Mouse (Mus musculus): ENCODE data around the gene Cd3d. TPM values are rescaled to one million over a fixed set of nuclear protein-coding genes. Genes with fewer than 3 reads are reported as not detected.

The Cd3d gene
- polyA plus RNA-seq, 1 experiment from 2014 or later: not detected

GRCm38 (mm10) chr9:45034526-45034925 lies 52.9 kb downstream of the Cd3d start:
- H3K9ac ChIP-seq (ENCODE audit: low read depth, low read length): no peak overlapping the region

More at GRCm38 (mm10) chr9:45034526-45034925, 52.9 kb downstream of the Cd3d start:
- ATAC-seq (ENCODE audit: low FRiP score): no peak
- Histone ChIP-seq H3K9me3 (ENCODE audit: control insufficient read depth, low read length) (no peaks in the 10 kb centered on the region), H3K4me2 (replicated peaks; ENCODE audit: low read depth, low read length) (no peak overlapping the region), H3K27ac (ENCODE audit: low read depth, low read length) (no peak overlapping the region), H3K4me1 (replicated peaks; ENCODE audit: control insufficient read depth, insufficient read depth, low read length) (no peaks in the 10 kb centered on the region), H3K27me3 (ENCODE audit: control insufficient read depth, insufficient read depth, low read length) (no peaks in the 10 kb centered on the region; the same call in 1 of the 2 replicates), H3K36me3 (ENCODE audit: control insufficient read depth, insufficient read depth, low read length) (no peaks in the 10 kb centered on the region), H3K4me3 (ENCODE audit: low read depth, low read length) (no peak overlapping the region)
- WGBS: 84% methylated on average over 3 of the region's 3 CpGs
- DNase-seq (ENCODE audit: low spot score): no peak

Other genes starting within 250 kb of the Cd3d start
- gene Phldb1, start 246.6 kb upstream of the Cd3d start, polyA plus RNA-seq (2014; fragmentation: Nextera tagmentation; extraction: Ambion mirVana): 36.0 and 36.3 TPM in 2 replicates
- gene Arcn1, start 213.9 kb upstream of the Cd3d start, polyA plus RNA-seq (2014; fragmentation: Nextera tagmentation; extraction: Ambion mirVana): 198 and 204 TPM in 2 replicates
- gene Ift46, start 213.9 kb upstream of the Cd3d start, polyA plus RNA-seq (2014; fragmentation: Nextera tagmentation; extraction: Ambion mirVana): 142 and 154 TPM in 2 replicates
- 2.5 and 3.6 TPM in 2 replicates for gene Tmem25, start 182.5 kb upstream of the Cd3d start, polyA plus RNA-seq (2014; fragmentation: Nextera tagmentation; extraction: Ambion mirVana)
- not detected in 2 replicates for gene Ttc36, start 178.7 kb upstream of the Cd3d start, polyA plus RNA-seq (2014; fragmentation: Nextera tagmentation; extraction: Ambion mirVana)
- 17.3 and 26.2 TPM in 2 replicates for gene Kmt2a, start 100.5 kb upstream of the Cd3d start, polyA plus RNA-seq (2014; fragmentation: Nextera tagmentation; extraction: Ambion mirVana)
- 592 and 606 TPM in 2 replicates for gene Atp5l, start 61.0 kb upstream of the Cd3d start, polyA plus RNA-seq (2014; fragmentation: Nextera tagmentation; extraction: Ambion mirVana)
- gene Ube4a, start 16.2 kb upstream of the Cd3d start, polyA plus RNA-seq (2014; fragmentation: Nextera tagmentation; extraction: Ambion mirVana): 36.4 and 47.3 TPM in 2 replicates
- gene Cd3g, start 1.4 kb upstream of the Cd3d start, polyA plus RNA-seq (2014; fragmentation: Nextera tagmentation; extraction: Ambion mirVana): not detected in 2 replicates
- gene Cd3e, start 27.8 kb downstream of the Cd3d start, polyA plus RNA-seq (2014; fragmentation: Nextera tagmentation; extraction: Ambion mirVana): not detected in 2 replicates
- 2.6 and 3.8 TPM in 2 replicates for gene Mpzl2, start 58.0 kb downstream of the Cd3d start, polyA plus RNA-seq (2014; fragmentation: Nextera tagmentation; extraction: Ambion mirVana)
- 1.7 and 2.8 TPM in 2 replicates for gene Mpzl3, start 73.4 kb downstream of the Cd3d start, polyA plus RNA-seq (2014; fragmentation: Nextera tagmentation; extraction: Ambion mirVana)
- 0.31 and 0.36 TPM in 2 replicates for gene Jaml, start 97.4 kb downstream of the Cd3d start, polyA plus RNA-seq (2014; fragmentation: Nextera tagmentation; extraction: Ambion mirVana)
- 3.8 and 4.7 TPM in 2 replicates for gene Scn2b, start 136.0 kb downstream of the Cd3d start, polyA plus RNA-seq (2014; fragmentation: Nextera tagmentation; extraction: Ambion mirVana)
- gene Scn4b, start 156.6 kb downstream of the Cd3d start, polyA plus RNA-seq (2014; fragmentation: Nextera tagmentation; extraction: Ambion mirVana): 0.12 and 0.14 TPM in 2 replicates
- gene BC049352, start 200.2 kb downstream of the Cd3d start, polyA plus RNA-seq (2014; fragmentation: Nextera tagmentation; extraction: Ambion mirVana): not detected in 2 replicates
- gene Tmprss4, start 222.3 kb downstream of the Cd3d start, polyA plus RNA-seq (2014; fragmentation: Nextera tagmentation; extraction: Ambion mirVana): 0.15 TPM in 1 of 2 replicates, not detected in the other

Measured in hindbrain, embryonic 11.5 days (tissue).